Mouse (Mus musculus): ENCODE results near the gene Garnl3. TPM values are rescaled to one million over a fixed set of nuclear protein-coding genes. Genes with fewer than 3 reads are reported as not detected.
A peak's percentile ranks its signal among the peaks of the same experiment; 100 is the strongest.

Garnl3 gene
- polyA plus RNA-seq, 1 experiment from 2014 or later: 18.5 TPM

- H3K9ac ChIP-seq (ENCODE audit: low read depth, low read length): no peak overlapping the region
- H3K9me3 ChIP-seq (ENCODE audit: control insufficient read depth, low read length): no peaks in the 10 kb centered on the region
- H3K4me2 ChIP-seq (replicated peaks; ENCODE audit: low read depth, low read length): no peak overlapping the region
- peaks cover 3% of the 10 kb centered on the region; the same call in 1 of the 2 replicates for H3K4me1 ChIP-seq (replicated peaks; ENCODE audit: control insufficient read depth, insufficient read depth, low read length)
- ATAC-seq (ENCODE audit: low FRiP score): no peak
- H3K27ac ChIP-seq (ENCODE audit: low read depth, low read length): no peak overlapping the region
- H3K4me3 ChIP-seq (ENCODE audit: low read depth, low read length): no peak overlapping the region
- no peaks in the 10 kb centered on the region for H3K27me3 ChIP-seq (ENCODE audit: control insufficient read depth, insufficient read depth, low read length)
- 58% methylated on average over 8 of the region's 8 CpGs for WGBS
- peaks cover 5% of the 10 kb centered on the region; the same call in 1 of the 2 replicates for H3K36me3 ChIP-seq (ENCODE audit: control insufficient read depth, insufficient read depth, low read length)
- DNase-seq (ENCODE audit: low spot score): no peak
Measured at GRCm38 (mm10) chr2:32957344-32957743, 174.1 kb downstream of the Garnl3 start.

DNA sequence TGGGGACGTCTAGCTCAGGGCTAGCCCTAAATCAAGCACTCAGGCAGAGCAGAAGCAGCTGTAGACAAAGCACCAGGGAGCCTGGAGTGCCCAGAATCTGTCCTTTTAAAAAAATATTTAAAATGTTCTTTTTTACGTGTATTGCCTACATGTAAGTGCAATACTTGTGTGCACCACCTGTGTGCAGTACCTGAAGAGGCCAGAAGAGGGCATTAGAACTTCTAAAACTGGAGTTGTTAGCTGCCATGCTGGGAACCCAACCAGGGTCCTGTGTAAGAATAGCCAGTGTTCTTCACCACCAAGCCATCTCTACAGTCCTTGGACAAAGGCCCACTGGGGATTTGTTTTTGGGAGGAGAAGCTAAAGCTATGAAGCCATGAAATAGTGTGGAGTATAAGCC lies 176.9 kb downstream of the Garnl3 start:
- Histone ChIP-seq H3K36me3 (ENCODE audit: control insufficient read depth, insufficient read depth, low read length) (peaks cover 5% of the 10 kb centered on the region; the same call in 1 of the 2 replicates), H3K4me1 (replicated peaks; ENCODE audit: control insufficient read depth, insufficient read depth, low read length) (no peaks in the 10 kb centered on the region), H3K9ac (ENCODE audit: low read depth, low read length) (no peak overlapping the region), H3K4me3 (ENCODE audit: low read depth, low read length) (no peak overlapping the region), H3K27ac (ENCODE audit: low read depth, low read length) (no peak overlapping the region), H3K27me3 (ENCODE audit: control insufficient read depth, insufficient read depth, low read length) (no peaks in the 10 kb centered on the region), H3K4me2 (replicated peaks; ENCODE audit: low read depth, low read length) (no peak overlapping the region), H3K9me3 (ENCODE audit: control insufficient read depth, low read length) (no peaks in the 10 kb centered on the region)
- ATAC-seq (ENCODE audit: low FRiP score) (no peak), DNase-seq (ENCODE audit: low spot score) (no peak)
- 90% methylated on average over 2 of the region's 2 CpGs for WGBS

GRCm38 (mm10) chr2:32947454-32947853 lies 184.0 kb downstream of the Garnl3 start:
- no peak for DNase-seq (ENCODE audit: low spot score)
- no peak overlapping the region for H3K9ac ChIP-seq (ENCODE audit: low read depth, low read length)
- 0 out of 2 replicates have a peak, but pooled peaks cover 2% of the 10 kb centered on the region for H3K36me3 ChIP-seq (ENCODE audit: control insufficient read depth, insufficient read depth, low read length)
- H3K4me2 ChIP-seq (replicated peaks; ENCODE audit: low read depth, low read length): no peak overlapping the region
- no peaks in the 10 kb centered on the region for H3K27me3 ChIP-seq (ENCODE audit: control insufficient read depth, insufficient read depth, low read length)
- no peaks in the 10 kb centered on the region for H3K9me3 ChIP-seq (ENCODE audit: control insufficient read depth, low read length)
- no peak for ATAC-seq (ENCODE audit: low FRiP score)
- WGBS: 90% methylated on average over 11 of the region's 11 CpGs
- no peak overlapping the region for H3K27ac ChIP-seq (ENCODE audit: low read depth, low read length)
- H3K4me1 ChIP-seq (replicated peaks; ENCODE audit: control insufficient read depth, insufficient read depth, low read length): no peaks in the 10 kb centered on the region
- no peak overlapping the region for H3K4me3 ChIP-seq (ENCODE audit: low read depth, low read length)

DNA sequence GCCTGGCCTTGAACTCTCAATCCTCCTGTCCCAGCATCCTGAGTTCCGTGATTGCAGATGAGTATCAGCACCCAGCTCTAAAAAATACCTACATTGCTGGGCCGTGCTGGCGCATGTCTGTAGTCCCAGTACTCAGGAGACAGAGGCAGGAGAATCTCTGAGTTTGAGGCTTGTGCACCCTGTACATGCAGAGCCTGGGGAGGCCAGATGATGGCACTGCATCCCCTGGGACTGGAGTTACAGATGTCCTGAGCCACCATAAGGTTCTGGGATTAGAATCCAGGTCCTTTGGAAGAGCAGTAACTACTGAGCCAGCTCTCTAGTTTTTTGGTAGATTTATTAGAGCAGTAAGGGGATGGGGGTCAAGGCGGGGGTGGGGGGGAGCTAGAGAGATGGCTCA lies 191.0 kb downstream of the Garnl3 start:
- Histone ChIP-seq H3K36me3 (ENCODE audit: control insufficient read depth, insufficient read depth, low read length) (0 out of 2 replicates have a peak, but pooled peaks cover 2% of the 10 kb centered on the region), H3K27ac (ENCODE audit: low read depth, low read length) (no peak overlapping the region), H3K4me2 (replicated peaks; ENCODE audit: low read depth, low read length) (no peak overlapping the region), H3K9ac (ENCODE audit: low read depth, low read length) (no peak overlapping the region), H3K9me3 (ENCODE audit: control insufficient read depth, low read length) (no peaks in the 10 kb centered on the region), H3K27me3 (ENCODE audit: control insufficient read depth, insufficient read depth, low read length) (no peaks in the 10 kb centered on the region), H3K4me1 (replicated peaks; ENCODE audit: control insufficient read depth, insufficient read depth, low read length) (no peaks in the 10 kb centered on the region), H3K4me3 (ENCODE audit: low read depth, low read length) (no peak overlapping the region)
- 90% methylated on average over 4 of the region's 4 CpGs for WGBS
- ATAC-seq (ENCODE audit: low FRiP score) (no peak), DNase-seq (ENCODE audit: low spot score) (no peak)

DNA sequence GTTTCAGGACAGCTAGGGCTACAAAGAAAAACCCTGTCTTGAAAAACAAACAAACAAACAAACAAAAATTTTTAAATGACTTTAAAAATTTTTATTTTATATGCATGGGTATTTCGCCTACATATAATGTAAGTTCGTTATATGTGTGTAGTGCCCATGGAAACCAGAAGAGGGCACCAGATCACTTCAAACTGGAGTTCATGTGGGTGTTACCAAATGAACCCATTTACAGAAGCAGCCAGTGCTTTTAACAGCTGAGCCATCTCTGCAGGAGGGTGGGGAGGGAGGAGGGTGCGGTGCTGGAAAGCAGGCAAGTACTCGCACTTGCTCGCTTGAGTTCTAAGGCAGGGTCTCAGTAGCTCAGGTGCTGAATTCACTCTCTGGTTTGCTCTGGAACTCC lies 192.0 kb downstream of the Garnl3 start:
- H3K9me3 ChIP-seq (ENCODE audit: control insufficient read depth, low read length): no peaks in the 10 kb centered on the region
- no peaks in the 10 kb centered on the region for H3K27me3 ChIP-seq (ENCODE audit: control insufficient read depth, insufficient read depth, low read length)
- no peak overlapping the region for H3K4me3 ChIP-seq (ENCODE audit: low read depth, low read length)
- no peaks in the 10 kb centered on the region for H3K36me3 ChIP-seq (ENCODE audit: control insufficient read depth, insufficient read depth, low read length)
- 68% methylated on average over 5 of the region's 5 CpGs for WGBS
- ATAC-seq (ENCODE audit: low FRiP score) (no peak), DNase-seq (ENCODE audit: low spot score) (peak; percentile 57)
- no peak overlapping the region for H3K4me2 ChIP-seq (replicated peaks; ENCODE audit: low read depth, low read length)
- H3K9ac ChIP-seq (ENCODE audit: low read depth, low read length): no peak overlapping the region
- no peaks in the 10 kb centered on the region for H3K4me1 ChIP-seq (replicated peaks; ENCODE audit: control insufficient read depth, insufficient read depth, low read length)
- H3K27ac ChIP-seq (ENCODE audit: low read depth, low read length): no peak overlapping the region

DNA sequence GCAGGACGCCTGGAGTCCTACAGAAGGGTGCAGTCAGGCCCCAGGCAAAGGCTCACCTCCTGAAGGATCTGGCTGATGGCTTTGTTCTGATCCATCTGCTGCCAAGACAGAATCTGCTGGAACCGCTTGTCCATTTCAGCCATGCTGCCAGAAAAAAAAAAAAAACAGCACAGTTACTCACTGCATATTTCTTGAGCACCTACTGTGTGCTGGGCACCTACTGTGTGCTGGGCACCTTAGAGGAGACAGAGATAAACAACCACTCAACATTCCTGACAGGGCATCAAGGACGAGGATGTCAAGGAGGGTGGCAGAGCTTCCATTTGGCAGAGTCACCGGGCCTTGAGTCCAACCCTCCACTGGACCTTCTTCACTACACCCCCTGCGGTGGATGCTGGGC lies 192.7 kb downstream of the Garnl3 start:
- H3K36me3 ChIP-seq (ENCODE audit: control insufficient read depth, insufficient read depth, low read length): no peaks in the 10 kb centered on the region
- H3K4me2 ChIP-seq (replicated peaks; ENCODE audit: low read depth, low read length): no peak overlapping the region
- no peaks in the 10 kb centered on the region for H3K4me1 ChIP-seq (replicated peaks; ENCODE audit: control insufficient read depth, insufficient read depth, low read length)
- H3K27me3 ChIP-seq (ENCODE audit: control insufficient read depth, insufficient read depth, low read length): no peaks in the 10 kb centered on the region
- no peak overlapping the region for H3K9ac ChIP-seq (ENCODE audit: low read depth, low read length)
- no peaks in the 10 kb centered on the region for H3K9me3 ChIP-seq (ENCODE audit: control insufficient read depth, low read length)
- no peak overlapping the region for H3K4me3 ChIP-seq (ENCODE audit: low read depth, low read length)
- H3K27ac ChIP-seq (ENCODE audit: low read depth, low read length): no peak overlapping the region
- DNase-seq (ENCODE audit: low spot score): no peak
- WGBS: 91% methylated on average over 5 of the region's 5 CpGs
- no peak for ATAC-seq (ENCODE audit: low FRiP score)

Other genes with a start within 250 kb of the Garnl3 start
- 129 and 134 TPM in 2 replicates for gene Rpl12, start 170.1 kb downstream of the Garnl3 start, polyA plus RNA-seq (2014; fragmentation: Nextera tagmentation; extraction: Ambion mirVana)
- gene Lrsam1, start 170.0 kb downstream of the Garnl3 start, polyA plus RNA-seq (2014; fragmentation: Nextera tagmentation; extraction: Ambion mirVana): 8.0 and 8.7 TPM in 2 replicates
- 9.3 and 10.5 TPM in 2 replicates for gene Slc2a8, start 149.6 kb downstream of the Garnl3 start, polyA plus RNA-seq (2014; fragmentation: Nextera tagmentation; extraction: Ambion mirVana)
- 19.9 and 21.3 TPM in 2 replicates for gene Angptl2, start 84.4 kb upstream of the Garnl3 start, polyA plus RNA-seq (2014; fragmentation: Nextera tagmentation; extraction: Ambion mirVana)
- 19.0 and 20.6 TPM in 2 replicates for gene Ralgps1, start 239.8 kb upstream of the Garnl3 start, polyA plus RNA-seq (2014; fragmentation: Nextera tagmentation; extraction: Ambion mirVana)

All from hindbrain, embryonic 11.5 days (tissue).